Mouse (Mus musculus): ENCODE results near the gene Habp2. TPM values are rescaled to one million over a fixed set of nuclear protein-coding genes. Genes with fewer than 3 reads are reported as not detected.

Gene Habp2
- total RNA-seq, 2 experiments from 2014 or later: not detected

DNA sequence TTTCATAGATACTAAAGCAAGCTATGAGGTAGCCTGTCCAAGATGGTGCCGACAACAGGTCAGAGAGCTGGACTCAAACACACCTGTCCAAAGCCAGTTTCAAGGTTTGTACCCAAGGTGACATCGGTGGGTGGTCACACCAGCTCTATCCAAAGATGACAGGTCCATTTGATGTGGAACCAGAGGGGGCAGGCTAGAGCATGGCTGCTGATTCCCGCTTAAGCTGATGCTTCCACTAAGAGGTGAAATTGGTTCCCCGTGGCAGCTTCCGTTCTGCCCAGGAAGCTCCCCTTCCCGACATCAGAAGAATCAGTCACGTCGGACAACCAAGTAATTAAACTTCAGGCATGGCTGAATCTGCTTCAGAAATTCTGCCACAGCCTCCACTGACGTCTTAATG, 5.4 kb downstream of the Habp2 start:
- intact Hi-C loops (cut with DNase I): loop anchor here (10.0 kb wide), 1 partner anchor 958 kb away; no protein-coding TSS in a partner anchor
- no peak for DNase-seq (ENCODE audit: low spot score in 2 of 2)

DNA sequence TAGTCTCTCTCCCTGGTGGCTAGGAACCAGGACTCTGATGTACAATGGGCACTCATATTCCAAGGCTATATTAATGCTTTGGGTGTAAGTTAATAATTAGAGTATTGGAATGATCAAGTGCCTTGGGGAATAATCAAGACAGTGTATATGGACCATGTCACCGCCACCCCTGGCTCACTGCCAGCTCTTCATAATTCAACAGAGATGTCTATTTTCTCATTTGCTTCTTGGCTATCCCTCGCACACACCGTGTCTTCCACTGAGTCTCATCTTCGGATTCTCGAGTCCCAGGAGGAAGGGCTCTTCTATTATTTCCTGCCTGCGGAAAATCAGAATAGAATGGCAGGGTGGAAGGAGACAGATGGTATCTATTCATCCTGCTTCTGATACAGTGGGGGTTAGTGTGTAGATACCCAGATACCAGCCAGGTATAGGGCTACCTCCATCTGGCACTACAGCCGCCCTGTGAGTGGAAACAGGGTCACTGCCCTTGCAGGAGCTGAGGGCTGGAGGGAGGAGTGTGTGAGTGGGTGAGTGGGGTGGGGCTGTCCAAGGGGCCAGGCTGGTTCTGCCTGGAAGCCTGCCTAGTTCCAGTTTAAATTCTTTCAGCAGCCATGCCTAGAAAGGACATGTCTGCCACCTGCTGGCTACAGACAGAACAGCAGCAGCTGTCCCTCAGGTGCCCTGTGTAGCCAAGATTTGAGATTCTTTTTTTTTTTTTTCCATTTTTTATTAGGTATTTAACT, 7.9 kb downstream of the Habp2 start:
- peak; percentile 66 to 78 for DNase-seq (ENCODE audit: low spot score in 2 of 2)
- intact Hi-C loops (cut with DNase I): loop anchor here (10.0 kb wide), 1 partner anchor 960 kb away; no protein-coding TSS in a partner anchor

DNA sequence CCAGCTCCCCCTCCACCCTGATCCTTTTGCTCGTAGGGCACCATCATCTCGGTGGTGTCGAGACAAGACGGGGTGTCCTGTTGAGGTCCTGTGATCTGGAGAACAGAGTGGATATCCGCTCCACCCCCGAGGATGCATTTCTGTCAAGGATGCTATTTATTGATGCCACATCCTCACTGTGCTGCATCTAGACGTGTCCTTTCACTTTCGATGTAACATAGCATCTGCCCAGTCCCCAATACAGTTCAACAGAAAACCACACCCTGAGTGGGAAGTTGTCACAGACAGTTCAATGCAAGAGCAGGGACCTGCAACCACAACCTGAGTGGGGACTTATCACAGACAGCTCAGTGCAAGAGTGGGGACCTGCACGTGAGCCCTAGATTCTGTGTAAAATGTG, 9.7 kb downstream of the Habp2 start:
- intact Hi-C loops (cut with DNase I): loop anchor here (10.0 kb wide), 1 partner anchor 962 kb away; no protein-coding TSS in a partner anchor
- no peak for DNase-seq (ENCODE audit: low spot score in 2 of 2)

DNA sequence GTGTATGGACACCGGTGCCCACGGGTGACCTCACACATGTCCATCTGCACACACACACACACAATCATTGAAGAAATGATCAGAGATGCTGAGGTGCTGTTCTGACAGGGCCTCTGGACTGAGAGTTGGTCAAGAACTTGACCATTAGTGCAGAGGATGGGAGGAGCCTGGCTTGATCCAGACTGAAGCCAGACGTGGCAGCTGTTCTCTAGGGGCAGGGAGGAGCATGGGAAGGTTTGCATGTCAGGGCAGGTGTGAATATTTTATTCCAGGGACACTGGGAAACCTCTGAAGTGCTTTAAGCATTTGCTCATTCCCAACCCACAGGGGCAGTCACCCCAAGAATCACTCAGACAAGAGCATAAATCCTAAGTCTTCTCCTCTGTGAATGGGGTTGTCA, 10.3 kb downstream of the Habp2 start:
- intact Hi-C loops (cut with DNase I): loop anchor here (10.0 kb wide), 1 partner anchor 962 kb away; no protein-coding TSS in a partner anchor
- no peak for DNase-seq (ENCODE audit: low spot score in 2 of 2)

DNA sequence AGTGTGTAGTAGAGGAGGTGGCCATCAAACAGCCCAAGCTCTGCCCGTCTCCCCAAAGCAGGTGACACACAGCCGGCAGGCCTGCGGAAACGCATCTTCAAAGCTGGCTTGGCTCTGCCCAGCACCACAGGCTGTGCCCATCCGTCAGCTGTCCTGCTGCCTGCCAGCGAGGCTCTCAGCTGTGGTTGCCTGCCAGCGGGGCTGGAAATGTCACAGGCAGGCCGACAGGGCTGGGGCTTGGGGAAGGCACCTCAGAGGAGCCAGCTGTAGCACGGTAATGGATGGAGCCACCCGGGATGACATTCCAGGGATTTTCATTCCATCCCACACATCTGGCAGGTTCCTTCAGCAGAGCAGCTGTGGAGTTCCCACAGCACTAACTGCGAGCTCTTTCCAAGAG, 13.9 kb downstream of the Habp2 start:
- intact Hi-C loops (cut with DNase I): no loop called here
- peak in 1 of 2 experiments; percentile 5 for DNase-seq (ENCODE audit: low spot score in 2 of 2)

DNA sequence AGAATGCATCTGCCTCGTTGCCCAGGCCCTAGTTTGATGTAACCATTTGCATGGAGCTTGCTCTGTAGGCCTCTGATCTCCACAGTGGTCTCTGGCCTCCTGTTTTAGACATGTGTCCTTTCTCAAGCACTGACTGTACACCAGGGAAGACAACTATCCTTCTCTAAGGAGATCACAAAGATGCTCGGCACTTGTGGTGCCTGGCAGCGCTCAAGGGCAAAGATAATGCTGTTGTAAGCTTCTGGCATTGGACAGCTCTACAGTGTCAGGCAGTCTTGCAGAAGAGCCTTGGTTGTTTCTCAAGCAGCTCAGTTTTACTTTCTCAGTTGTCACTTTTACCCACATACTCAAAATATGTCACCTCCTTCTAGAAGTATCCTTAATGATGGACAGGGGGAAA, 29.6 kb downstream of the Habp2 start:
- intact Hi-C loops (cut with DNase I): no loop called here
- DNase-seq (ENCODE audit: low spot score in 2 of 2): no peak

DNA sequence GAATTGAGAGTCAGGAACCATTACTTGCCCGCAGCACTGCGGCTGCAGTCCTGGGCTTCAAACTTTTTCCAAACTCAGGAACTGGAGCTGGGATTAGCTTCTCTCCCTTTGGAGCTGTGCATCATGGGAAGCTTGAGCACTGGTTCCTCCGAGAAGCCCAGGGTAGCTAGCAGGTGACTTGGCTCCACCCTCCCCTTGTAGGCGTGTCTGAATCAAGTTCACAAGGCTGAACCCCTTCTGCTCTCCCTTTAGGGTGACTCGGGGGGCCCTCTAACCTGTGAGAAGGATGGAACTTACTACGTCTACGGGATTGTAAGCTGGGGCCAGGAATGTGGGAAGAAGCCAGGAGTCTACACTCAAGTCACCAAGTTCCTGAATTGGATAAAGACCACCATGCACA, 32.3 kb downstream of the Habp2 start:
- intact Hi-C loops (cut with DNase I): no loop called here
- DNase-seq (ENCODE audit: low spot score in 2 of 2): no peak

DNA sequence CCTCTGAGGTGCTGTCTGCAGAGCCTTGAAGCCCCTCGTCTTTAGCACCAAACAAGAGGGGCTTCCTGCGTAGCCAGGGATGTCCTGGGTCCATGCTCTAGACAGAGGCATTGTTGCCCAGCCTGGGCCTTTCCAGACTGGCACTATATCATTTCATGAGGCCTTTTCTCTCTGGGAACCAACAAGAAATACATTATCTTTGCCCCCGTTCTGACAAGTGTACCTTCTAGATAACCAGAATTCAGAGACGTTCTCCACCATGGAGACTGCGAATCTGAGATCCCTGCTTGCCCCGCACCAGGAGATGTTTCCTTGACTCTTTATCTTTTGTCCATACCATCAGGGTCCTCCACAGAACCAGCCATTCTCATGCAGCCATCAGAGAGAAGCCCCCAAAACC, 32.7 kb downstream of the Habp2 start:
- intact Hi-C loops (cut with DNase I): no loop called here
- no peak for DNase-seq (ENCODE audit: low spot score in 2 of 2)

DNA sequence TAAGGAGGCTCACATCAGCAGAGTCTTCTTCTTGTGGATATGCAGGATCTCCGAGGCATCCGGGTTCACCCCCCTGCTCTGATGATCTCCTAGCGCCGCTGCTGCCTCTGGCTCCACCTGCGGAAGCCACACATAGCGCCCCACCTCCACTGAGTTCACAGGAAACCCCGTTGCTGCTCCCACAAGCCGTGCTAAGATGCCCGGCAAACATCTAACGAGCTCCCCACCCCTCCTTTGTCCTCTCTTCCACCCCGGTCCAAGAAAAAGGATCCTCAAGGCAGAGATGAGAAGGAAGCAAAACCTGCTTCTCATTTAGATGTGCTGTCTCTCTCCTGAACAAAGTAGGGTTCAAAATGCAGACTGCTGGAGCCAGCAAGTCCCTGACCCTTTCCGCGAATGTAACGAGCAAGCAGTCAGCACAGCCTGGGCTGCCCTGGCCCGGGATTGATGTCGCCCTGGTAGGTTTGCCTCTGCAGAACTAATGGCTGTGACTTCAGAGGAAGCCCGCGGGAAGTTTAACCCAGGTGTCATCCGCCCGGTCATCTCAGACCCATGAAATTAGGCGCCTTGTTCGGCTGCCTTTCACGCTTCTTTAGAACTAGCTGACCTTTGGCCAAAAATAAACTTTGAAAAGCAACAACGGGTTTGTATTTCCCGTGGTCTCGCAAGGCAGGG, 33.4 kb downstream of the Habp2 start:
- intact Hi-C loops (cut with DNase I): no loop called here
- no peak for DNase-seq (ENCODE audit: low spot score in 2 of 2)

DNA sequence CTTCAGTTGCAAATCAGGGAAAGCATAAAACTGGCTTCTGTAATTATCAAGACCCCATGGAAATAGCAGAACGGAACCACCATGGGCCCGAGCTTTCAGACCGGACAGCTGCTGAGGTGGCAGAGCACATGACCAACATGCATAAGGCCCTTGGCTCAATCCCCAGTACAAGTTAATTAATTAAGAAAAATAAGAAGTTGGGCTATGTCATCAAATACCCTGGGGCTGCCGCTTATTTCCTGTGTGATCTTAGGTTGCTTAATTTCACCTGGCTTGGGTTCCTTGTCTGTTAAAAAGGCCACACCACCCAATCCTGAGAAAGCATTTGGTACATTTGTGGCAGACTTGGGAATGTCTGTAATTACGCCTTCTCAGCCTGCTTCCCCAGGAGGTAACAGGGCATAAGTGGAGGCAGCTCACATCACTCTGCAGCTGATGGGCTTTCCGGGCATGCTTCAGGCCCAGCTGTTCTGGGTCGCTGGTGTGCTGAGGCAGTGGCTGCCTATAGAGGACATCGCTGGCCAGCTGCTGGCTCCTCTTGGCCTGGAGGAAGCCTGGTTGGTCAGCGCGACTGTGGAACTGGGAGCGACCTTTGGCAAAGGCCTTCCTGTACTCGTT, 34.5 kb downstream of the Habp2 start:
- intact Hi-C loops (cut with DNase I): no loop called here
- no peak for DNase-seq (ENCODE audit: low spot score in 2 of 2)

DNA sequence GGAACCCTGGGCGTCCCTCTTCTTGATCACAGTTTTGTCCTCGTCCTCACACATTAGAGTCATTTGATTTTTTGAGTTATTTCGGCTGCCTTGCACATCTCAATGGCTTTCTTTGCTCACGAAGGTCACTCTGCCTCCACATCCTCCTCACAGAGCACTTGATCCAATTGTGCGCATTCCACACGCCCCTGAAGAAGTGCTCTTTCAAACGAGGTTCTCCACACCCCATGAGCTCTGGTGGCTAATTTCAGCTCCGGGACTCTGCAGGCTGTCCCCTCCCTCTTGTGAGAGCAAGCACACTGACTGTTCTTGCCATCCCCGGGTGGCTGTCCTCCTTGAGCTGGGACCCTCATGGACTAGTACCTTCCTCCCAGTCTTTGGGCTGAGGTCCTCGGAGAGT, 38.7 kb downstream of the Habp2 start:
- intact Hi-C loops (cut with DNase I): no loop called here
- DNase-seq (ENCODE audit: low spot score in 2 of 2): no peak

DNA sequence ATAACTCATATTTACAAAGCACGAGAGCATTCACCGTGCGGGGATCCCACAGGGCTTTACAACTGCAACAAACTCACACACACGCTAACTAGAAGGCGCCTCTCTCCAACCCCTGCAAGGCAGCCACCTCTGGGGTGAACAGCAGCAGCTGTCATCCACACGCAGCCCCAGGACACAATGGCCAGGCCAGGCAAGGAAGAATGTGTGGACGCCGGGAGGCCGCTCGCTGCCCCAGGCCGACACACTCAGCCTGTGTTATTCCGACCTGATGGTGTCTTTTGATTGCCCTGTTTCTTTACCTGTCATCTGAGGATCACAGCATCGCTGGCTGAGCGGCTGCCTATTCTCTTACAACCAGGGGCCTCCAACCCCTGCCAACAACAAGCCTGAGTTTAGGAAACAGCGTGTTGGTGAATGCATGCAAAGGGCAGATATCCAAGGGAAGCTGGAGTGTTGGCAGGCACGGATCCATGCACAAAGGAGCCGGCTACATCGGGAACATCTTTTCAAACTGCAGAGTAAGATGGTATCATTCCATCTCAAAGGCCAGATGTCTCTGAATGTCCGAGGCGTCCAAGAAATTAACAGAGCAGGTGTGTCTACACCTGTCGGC, 39.4 kb downstream of the Habp2 start:
- DNase-seq (ENCODE audit: low spot score in 2 of 2): no peak
- intact Hi-C loops (cut with DNase I): no loop called here

DNA sequence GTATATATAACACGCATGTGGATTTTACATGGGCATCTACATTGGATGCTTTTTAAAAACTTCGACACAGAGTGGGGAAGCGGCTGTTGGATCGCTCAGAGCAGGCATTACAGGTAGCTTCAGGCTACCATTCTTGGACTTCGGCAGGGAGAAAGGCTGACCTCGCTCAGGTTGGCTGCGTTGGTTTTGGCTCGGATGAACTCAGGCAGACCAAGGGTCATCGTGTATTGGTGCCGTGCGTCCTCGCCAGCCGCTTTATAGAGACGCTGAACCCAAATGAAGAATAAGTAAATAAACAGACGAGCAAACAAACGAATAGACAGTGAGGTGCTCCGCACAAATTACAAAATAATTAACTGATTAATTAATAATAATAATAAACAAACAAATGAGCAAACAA, 49.4 kb downstream of the Habp2 start:
- intact Hi-C loops (cut with DNase I): no loop called here
- no peak for DNase-seq (ENCODE audit: low spot score in 2 of 2)

DNA sequence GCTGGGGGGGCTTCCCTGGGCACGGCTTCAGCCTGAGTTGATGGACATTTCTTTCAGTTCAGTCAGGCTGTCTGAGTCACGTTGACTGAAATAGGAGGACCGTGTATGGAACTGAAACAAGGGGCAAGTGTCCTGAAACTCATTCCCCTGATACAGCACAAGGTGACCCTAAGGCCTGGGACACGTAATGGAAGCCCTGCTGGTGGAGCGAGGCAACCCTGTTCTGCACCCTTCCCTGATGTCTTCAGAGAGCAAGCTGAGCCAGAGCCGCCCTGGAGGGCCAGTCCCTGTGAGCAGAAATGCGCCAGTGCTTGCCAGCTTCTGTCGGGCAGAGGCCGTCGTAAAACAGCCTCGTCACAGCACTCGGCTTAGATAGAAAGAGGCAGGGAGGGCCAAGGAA, 49.9 kb downstream of the Habp2 start:
- intact Hi-C loops (cut with DNase I): no loop called here
- DNase-seq (ENCODE audit: low spot score in 2 of 2): no peak

DNA sequence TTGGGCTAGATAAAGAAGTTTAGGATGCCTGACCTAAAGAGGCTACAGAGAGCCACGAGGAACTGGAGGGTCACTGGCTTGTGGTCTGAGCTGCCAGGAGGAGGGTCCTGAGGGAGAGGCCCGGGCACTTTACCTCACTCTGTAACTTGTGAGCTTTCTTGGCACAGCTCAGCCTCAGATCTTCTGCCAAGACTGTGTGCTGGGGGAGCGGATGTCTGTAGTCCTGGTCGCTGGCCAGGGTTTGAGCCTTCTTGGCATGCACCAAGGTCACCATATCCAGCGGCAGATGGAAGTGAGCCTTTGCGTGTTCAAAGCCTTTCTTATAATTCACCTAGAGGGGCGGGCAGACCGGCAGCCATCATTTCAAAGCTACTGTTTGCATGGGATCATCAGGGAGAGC, 55.1 kb downstream of the Habp2 start:
- intact Hi-C loops (cut with DNase I): no loop called here

DNA sequence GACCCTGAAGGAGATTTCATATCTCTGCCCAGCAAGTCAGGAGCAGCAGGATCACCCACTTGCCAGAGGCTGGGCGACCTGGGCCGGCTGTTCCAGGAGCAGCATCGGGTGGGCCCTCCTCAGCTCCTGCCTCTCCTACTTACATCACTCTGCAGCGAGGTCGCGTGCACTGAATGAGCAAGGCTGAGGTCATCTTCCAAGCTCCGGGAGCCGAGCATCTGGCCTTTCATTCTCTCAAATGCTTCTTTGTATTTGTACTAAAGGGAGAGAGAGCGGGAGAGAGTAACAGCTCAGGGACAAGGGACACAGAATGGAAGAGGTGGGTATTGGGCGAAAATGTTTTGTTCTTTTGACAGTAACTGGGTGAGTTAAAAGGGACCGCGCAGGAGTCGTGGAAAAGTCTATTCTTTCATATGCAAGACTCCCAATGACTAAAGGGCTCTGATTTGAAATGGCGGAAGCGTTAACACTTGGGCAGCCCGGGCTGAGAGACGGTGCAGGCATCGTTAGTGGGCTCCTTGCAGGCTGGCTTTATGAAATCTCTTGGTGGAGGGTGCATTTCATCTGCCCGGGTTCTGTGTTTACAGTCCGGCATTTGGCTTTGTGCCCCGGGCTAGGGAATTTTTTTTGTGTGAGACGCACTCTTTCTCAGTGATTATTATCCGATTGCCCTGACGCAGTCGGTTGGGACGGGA, 57.1 kb downstream of the Habp2 start:
- intact Hi-C loops (cut with DNase I): no loop called here
- DNase-seq (ENCODE audit: low spot score in 2 of 2): no peak

More for the DNA sequence above, 55.1 kb downstream of the Habp2 start:
- DNase-seq (ENCODE audit: low spot score in 2 of 2): peak in 1 of 2 experiments; percentile 23

DNA sequence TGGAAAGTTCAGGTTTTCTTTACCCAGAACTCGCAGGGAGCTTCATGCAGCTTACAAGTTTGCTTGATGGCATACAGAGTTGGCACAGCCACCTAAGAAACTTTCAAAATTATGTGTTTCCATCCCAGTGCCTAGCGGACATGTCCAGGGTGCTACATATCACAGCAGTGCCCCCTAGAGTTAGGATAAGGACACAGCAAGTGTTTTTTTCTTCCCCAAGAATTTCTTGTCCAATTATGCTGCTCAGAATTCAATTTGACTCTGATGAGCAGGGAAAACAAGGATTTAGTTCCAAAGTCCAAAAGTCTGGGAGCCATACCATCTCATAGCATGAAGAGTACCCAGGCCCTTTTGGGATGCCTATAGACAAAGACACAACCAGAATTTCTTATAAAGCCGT, 59.1 kb downstream of the Habp2 start:
- intact Hi-C loops (cut with DNase I): no loop called here
- DNase-seq (ENCODE audit: low spot score in 2 of 2): peak in 1 of 2 experiments; percentile 50

DNA sequence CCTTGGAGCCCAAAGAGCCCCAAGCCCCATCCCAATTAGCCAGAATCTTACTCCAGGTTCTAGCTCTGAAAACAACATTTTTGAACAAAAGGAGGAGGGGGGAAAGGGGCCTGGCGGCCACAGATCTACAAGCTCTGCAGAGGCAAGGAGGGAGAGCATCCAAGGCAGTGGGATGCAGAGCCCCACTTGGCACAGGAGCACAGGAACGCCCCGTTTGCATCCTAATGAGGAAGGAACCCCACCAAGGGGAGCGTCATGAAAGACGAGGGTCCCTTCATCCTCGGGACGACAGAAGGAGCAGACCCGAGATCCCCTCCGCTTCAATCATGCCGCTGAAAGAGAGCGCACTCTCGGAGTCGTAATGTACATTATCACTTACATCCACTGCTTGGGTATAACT, 59.8 kb downstream of the Habp2 start:
- intact Hi-C loops (cut with DNase I): no loop called here
- no peak for DNase-seq (ENCODE audit: low spot score in 2 of 2)

DNA sequence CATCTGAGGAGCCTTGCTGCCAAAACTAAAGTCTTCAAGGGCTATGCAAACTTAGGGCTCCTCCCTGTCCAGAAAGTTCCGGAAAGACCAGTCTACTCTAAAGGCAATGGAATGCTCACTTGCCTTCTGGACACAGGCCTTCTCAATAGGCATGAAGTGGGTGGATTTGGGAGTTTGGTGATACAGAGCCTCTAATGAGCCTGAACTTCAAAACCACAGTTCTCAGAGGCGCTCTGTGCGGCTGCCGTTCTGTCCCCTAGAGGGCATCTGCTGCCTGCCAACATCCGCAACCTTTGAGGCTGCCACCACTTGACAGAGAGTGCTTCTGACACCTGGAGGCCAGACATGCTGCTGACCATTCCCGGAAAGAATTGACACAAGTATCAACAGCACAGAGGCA, 62.4 kb downstream of the Habp2 start:
- intact Hi-C loops (cut with DNase I): no loop called here
- DNase-seq (ENCODE audit: low spot score in 2 of 2): no peak

DNA sequence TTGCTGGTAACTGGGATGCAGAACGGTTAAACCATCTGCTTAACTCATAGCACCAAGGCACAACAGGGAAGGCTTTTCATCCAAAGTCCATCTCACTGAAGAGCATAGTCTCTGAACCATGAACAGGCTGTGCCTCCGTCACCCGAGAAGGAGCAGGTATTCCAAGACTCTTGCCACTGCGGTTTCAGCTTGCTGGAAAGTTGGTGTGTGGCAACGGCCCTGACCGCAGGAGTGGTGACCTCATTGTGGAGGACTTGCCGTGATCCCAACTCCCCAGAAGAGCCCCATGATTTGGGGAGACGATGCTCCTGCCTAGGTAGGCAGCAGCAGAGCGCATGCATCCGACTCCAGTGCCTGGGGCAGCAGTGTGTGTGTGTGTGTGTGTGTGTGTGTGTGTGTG, 66.8 kb downstream of the Habp2 start:
- intact Hi-C loops (cut with DNase I): no loop called here
- DNase-seq (ENCODE audit: low spot score in 2 of 2): no peak
